Mouse (Mus musculus) heart, adult 8-10 months (tissue): Measurements from ENCODE around the gene Hells. TPM values are rescaled to one million over a fixed set of nuclear protein-coding genes. Genes with fewer than 3 reads are reported as not detected.

Experiments used
- DNase-seq: peaks from one replicate; pipeline ENCODE4 v3.0.0; 2022; ENCODE audit warnings: low spot score
- total RNA-seq, 4 experiments: library from RNA; stranded (reverse); gene quantifications; 2 replicates each; pipeline ENCODE4 v1.2.4; 2022

The Hells gene
- under 1 TPM; 0.37 to 0.92 (median 0.75) TPM for total RNA-seq

- peak; percentile 68 for DNase-seq
These were observed at the start of gene Hells for GRCm38 (mm10) chr19:38930788-38931565. TSS of gene Hells (plus strand) at chr19:38930915.

- DNase-seq, result no peak
These were observed 29.3 kb upstream of the Hells start for GRCm38 (mm10) chr19:38901146-38902135.

- DNase-seq, result no peak
These were observed 28.2 kb upstream of the Hells start for GRCm38 (mm10) chr19:38902501-38902900.

- DNase-seq, result no peak
These were observed 16.9 kb upstream of the Hells start for GRCm38 (mm10) chr19:38913786-38914185.

GRCm38 (mm10) chr19:38914926-38915325, 15.8 kb upstream of the Hells start:
- DNase-seq, result no peak

GRCm38 (mm10) chr19:38915677-38916076, 15.0 kb upstream of the Hells start:
- DNase-seq, result peak; percentile 41

GRCm38 (mm10) chr19:38928481-38929158, 2.1 kb upstream of the Hells start:
- no peak for DNase-seq

GRCm38 (mm10) chr19:38929471-38930251, 1.1 kb upstream of the Hells start:
- DNase-seq, result no peak

GRCm38 (mm10) chr19:38930252-38930787, 395 bp upstream of the Hells start:
- DNase-seq, result no peak

GRCm38 (mm10) chr19:38931566-38931890, 813 bp downstream of the Hells start:
- no peak for DNase-seq

GRCm38 (mm10) chr19:38944590-38945307, 14.0 kb downstream of the Hells start:
- DNase-seq, result no peak

GRCm38 (mm10) chr19:38970741-38971140, 40.0 kb downstream of the Hells start:
- DNase-seq, result no peak

- no peak for DNase-seq
These were observed 41.9 kb downstream of the Hells start for GRCm38 (mm10) chr19:38972581-38972980.

GRCm38 (mm10) chr19:38973666-38974065, 43.0 kb downstream of the Hells start:
- no peak for DNase-seq

GRCm38 (mm10) chr19:38976269-38976668, 45.6 kb downstream of the Hells start:
- no peak for DNase-seq

- DNase-seq, result peak; percentile 41
These were observed 51.3 kb downstream of the Hells start for GRCm38 (mm10) chr19:38981966-38982365.

GRCm38 (mm10) chr19:38998248-38998647, 67.5 kb downstream of the Hells start:
- DNase-seq, result no peak

- no peak for DNase-seq
These were observed 68.0 kb downstream of the Hells start for GRCm38 (mm10) chr19:38998676-38999075.

GRCm38 (mm10) chr19:39005132-39005531, 74.4 kb downstream of the Hells start:
- no peak for DNase-seq

- DNase-seq, result no peak
These were observed 76.0 kb downstream of the Hells start, which contains the start of gene Cyp2c55 for GRCm38 (mm10) chr19:39006715-39007114. TSS of gene Cyp2c55 (plus strand) at chr19:39007019.
